Mouse (Mus musculus) frontal cortex, postnatal 14 days (tissue): ENCODE measurements at regions not wholly inside any gene's neighbourhood (a gene's known extent, or its start where the extent isn't known, plus 50 kb on each side); places are given as distances from the start of the nearest gene placed in this dataset.
A peak's percentile ranks its signal among the peaks of the same experiment; 100 is the strongest.

Experiments used
- DNase-seq, 2 experiments: peaks; one replicate each; pipeline ENCODE4 v3.0.0; 2022; ENCODE audit warnings: low spot score in 2 of 2

- no peak for DNase-seq
Measured at GRCm38 (mm10) chr2:166272190-166272543, 116.7 kb upstream of the Sulf2 start.

DNA sequence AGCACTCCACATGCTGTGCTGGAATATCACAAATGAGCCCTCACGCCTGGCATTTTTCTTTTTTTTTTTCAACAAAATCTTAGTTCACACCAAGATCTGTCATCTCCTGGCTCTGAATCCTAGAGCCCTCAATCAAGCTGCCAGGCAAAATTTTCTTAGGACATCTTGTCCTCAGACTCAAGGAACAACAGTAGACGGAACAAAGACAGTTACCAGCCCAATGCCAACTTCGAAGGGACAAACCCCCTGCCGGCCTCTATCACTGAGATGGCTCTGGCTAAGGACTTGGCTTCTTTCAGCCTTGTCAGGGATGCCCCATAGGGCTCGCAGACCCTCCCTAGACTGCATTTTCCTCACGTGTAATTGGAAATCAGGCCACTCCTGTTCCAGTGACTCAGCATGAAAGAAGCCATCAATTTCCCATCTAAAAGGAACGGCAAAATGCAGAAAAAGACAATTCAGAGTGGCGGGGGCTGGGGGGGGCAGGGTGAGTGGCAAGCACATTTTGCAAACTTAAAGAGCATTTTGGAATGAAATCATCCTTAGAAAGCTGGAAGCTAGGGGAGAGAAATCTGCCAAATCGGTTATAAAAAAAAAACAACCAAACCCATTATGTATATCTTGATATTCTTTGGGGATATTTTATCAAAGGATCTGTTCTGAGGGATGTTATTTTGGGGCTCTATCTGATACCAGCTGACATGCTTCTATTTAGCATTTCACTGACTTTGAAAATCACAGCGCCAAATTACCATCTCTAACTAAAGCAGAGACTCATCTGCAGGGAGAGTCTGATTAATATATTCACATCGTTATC is 116.1 kb upstream of the Sulf2 start:
- no peak for DNase-seq

GRCm38 (mm10) chr2:166270007-166270406 is 114.5 kb upstream of the Sulf2 start:
- no peak for DNase-seq

DNA sequence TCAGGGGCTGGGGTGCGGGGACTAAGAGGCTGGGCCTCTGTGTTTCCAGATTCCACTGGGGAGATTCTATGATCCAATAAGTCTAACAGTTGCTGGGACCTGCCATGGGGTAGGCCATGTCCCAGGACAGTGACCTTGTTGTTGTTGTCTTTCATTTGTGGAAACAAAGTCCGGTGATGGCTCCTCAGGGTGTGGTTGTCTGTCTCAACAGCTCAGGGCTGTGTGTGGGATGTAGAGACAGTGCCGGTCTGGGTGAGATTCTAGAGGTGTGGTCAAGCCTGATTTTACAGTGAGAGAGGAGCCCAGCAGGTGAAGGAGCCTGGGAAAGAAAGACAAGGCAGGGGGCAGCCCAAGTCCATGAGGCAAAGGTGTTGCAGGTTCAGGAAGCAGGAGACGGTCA is 111.5 kb upstream of the Sulf2 start:
- DNase-seq, result no peak

- DNase-seq, result no peak
Measured at GRCm38 (mm10) chr2:166266507-166266906, 111.0 kb upstream of the Sulf2 start.

DNA sequence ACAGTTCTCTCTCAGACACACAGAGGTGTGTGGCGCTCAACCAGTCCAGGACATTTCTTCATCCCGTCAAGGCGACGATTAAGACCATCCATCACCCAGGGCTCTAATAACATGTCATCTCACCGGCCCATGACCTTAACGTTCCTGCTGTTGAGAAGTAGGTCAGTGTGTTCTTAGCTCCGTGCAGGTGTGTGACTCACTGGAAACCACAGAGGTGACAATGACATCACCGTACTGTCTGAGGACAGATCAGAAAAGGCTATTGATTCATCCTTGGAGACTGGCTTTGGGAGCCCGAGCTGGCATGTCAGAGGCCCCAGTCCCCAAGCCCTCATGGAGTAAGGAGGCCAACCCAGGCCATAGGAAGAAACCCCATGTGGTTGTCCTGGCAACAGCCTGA is 109.3 kb upstream of the Sulf2 start:
- no peak for DNase-seq

DNA sequence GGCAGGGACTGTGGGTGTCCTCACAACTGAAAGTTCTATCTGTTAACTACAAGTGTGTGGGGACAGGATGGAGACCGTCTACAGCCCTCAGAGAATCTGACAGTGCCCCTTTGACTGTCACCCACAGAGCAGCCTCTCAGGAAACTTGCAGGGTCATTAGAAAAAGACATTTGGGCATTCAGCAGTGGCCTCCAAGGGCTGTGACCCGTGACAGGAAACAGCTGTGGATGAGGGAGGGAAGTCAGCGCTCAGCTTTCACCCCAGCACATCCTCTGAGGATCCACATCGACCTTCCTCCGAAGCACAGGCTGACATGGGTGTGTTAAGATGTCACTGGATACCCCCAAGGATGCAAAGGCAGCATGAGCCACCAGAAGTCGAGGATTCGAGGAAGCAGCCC is 106.3 kb upstream of the Sulf2 start:
- DNase-seq, result no peak

DNA sequence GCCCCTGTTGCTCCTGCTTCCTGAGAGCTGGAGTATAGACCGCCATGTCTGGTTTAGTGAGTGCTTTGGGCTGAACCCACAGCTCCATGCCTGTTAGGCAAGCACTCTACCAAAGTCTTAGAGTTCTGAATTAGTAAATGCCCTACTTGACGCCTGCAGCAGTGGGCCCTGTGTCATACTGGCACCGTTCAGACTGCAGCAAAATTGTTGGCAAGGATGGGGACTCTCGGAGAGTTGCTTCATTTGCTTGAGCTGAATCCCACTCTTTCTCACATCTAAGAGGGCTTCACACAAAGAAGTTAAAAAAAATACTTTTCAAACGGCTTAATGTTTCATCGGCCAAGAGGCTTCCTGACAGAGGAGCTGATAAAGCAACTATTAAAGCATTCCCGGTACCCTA is 105.6 kb upstream of the Sulf2 start:
- no peak for DNase-seq

DNA sequence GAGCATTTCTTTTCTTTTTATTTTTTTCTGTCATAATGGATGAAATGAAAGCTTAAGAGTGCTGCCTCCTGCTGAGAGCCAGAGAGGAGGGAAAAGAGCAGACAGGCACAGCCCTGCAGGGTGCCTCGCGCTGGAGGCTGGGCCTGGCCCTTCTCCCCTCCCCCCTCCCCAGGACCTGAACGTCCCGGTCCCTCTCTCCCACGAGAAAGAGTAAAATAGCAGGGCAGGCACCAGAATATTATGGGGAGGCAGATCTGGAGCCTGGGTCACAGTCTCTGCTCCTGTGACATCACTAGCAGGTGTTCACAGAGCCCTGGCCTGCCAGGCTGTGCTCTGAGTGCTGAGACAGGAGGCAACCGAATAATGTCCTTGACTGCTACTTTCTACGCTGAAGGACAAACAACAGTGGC is 103.3 kb upstream of the Sulf2 start:
- no peak for DNase-seq

DNA sequence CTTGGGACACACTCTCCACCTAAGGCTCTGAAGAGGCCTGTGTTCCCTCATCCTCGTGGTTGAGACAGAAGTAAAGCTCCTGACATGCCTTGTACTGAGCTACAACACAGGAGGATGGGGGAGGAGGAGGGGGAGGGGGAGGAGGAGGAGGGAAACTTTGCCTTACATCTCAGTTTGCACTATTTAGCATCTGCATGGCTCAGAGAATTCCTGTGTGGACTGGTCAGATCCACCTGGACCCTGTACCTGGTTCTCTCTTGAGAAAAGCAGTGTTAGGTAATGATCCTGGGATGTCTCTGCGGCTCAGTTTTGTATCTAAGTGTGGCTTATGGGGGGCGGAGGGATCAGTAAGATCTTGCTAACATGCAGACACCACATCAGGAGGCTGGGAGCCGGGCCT is 102.2 kb upstream of the Sulf2 start:
- no peak for DNase-seq

- DNase-seq, result no peak
Measured at GRCm38 (mm10) chr2:166256193-166256592, 100.7 kb upstream of the Sulf2 start.

GRCm38 (mm10) chr2:166254581-166254980 is 99.1 kb upstream of the Sulf2 start:
- no peak for DNase-seq

- DNase-seq, result no peak
Measured at GRCm38 (mm10) chr2:166252107-166252506, 96.6 kb upstream of the Sulf2 start.

GRCm38 (mm10) chr2:166251421-166251820 is 96.0 kb upstream of the Sulf2 start:
- DNase-seq, result no peak

GRCm38 (mm10) chr2:166250571-166250970 is 95.1 kb upstream of the Sulf2 start:
- no peak for DNase-seq

DNA sequence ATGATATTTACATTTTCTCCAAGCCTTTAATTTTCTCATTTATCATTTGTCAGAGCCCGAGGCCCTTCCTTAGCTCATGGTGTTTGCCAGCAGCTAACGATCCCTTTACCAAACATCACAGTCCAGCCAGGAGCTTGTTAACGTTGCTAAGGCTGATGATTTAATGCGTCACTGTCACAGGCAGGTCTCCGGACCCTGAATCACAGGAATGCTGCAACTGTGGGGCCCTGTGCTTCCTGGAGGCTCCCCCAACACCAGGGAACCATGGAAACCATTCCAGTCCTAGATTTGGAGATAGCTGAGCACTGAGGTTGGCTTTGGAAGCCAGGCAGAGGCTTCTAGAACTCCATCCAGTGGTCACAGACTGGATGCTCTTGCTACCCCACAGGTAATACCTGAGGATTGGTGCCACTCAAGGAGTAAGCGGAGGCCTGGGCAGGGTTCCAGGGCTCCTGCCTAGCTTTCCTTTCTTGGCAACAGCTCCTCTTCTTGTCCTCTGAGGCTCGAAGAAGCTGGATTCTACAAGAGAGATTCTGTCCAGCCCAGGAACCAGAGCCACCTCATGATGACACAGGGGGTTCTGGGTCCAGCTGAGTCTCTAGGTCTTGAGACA is 94.0 kb upstream of the Sulf2 start:
- DNase-seq, result no peak

GRCm38 (mm10) chr2:166246401-166247189 is 91.1 kb upstream of the Sulf2 start:
- DNase-seq, result no peak

GRCm38 (mm10) chr2:166245219-166245618 is 89.8 kb upstream of the Sulf2 start:
- no peak for DNase-seq

- no peak for DNase-seq
Measured at GRCm38 (mm10) chr2:166242786-166243521, 87.5 kb upstream of the Sulf2 start.

GRCm38 (mm10) chr2:166241310-166241709 is 85.8 kb upstream of the Sulf2 start:
- peak in 1 of 2 experiments; percentile 31 for DNase-seq

- DNase-seq, result no peak
Measured at GRCm38 (mm10) chr2:166240056-166240455, 84.6 kb upstream of the Sulf2 start.
